Mouse (Mus musculus): ENCODE data around the gene Chpf. TPM values are rescaled to one million over a fixed set of nuclear protein-coding genes. Genes with fewer than 3 reads are reported as not detected.

The Chpf gene
- total and polyA plus RNA-seq, 2 experiments from 2014 or later, result 19.3 to 47.7 TPM

GRCm38 (mm10) chr1:75494878-75495548 is 15.9 kb upstream of the Chpf start:
- DNase-seq (ENCODE audit: low spot score) (no peak), ATAC-seq (ENCODE audit: insufficient read depth, low read depth) (peak; percentile 36; the same call in 1 of the 2 replicates)
- no peaks in the 10 kb centered on the region for H3K27me3 ChIP-seq (ENCODE audit: control insufficient read depth, insufficient read depth, low read length)
- no peaks in the 10 kb centered on the region for H3K9me3 ChIP-seq (replicated peaks; ENCODE audit: control insufficient read depth, low read length)
- H3K4me1 ChIP-seq (ENCODE audit: control insufficient read depth, insufficient read depth), result no peaks in the 10 kb centered on the region
- peaks cover 90% of the 10 kb centered on the region for H3K36me3 ChIP-seq (replicated peaks; ENCODE audit: control insufficient read depth, insufficient read depth, low read length)
- H3K4me2 ChIP-seq (ENCODE audit: low read depth, low read length), result no peak overlapping the region
- 66% methylated on average over 12 of the region's 12 CpGs for WGBS
- no peak overlapping the region for H3K9ac ChIP-seq (replicated peaks; ENCODE audit: low read depth, low read length)
- TF ChIP-seq EP300 (IDR thresholded peaks at IDR 0.05; ENCODE audit: low read depth) (no peak), CTCF (IDR thresholded peaks at IDR 0.05; ENCODE audit: low read depth) (peak; percentile 65)
- H3K4me3 ChIP-seq (ENCODE audit: low read depth, low read length), result no peak overlapping the region
- no peak overlapping the region for H3K27ac ChIP-seq (ENCODE audit: low read depth)

- 66% methylated on average over 24 of the region's 24 CpGs for WGBS
- H3K9me3 ChIP-seq (replicated peaks; ENCODE audit: control insufficient read depth, low read length), result no peaks in the 10 kb centered on the region
- no peak for DNase-seq (ENCODE audit: low spot score)
- peaks cover 10% of the 10 kb centered on the region; the same call in 1 of the 2 replicates for H3K27me3 ChIP-seq (ENCODE audit: control insufficient read depth, insufficient read depth, low read length)
- H3K9ac ChIP-seq (replicated peaks; ENCODE audit: low read depth, low read length), result no peak overlapping the region
- ATAC-seq (ENCODE audit: insufficient read depth, low read depth), result no peak
- H3K4me3 ChIP-seq (ENCODE audit: low read depth, low read length), result no peak overlapping the region
- no peak for TF ChIP-seq CTCF (IDR thresholded peaks at IDR 0.05; ENCODE audit: low read depth)
- no peak for TF ChIP-seq EP300 (IDR thresholded peaks at IDR 0.05; ENCODE audit: low read depth)
- 0 out of 2 replicates have a peak, but pooled peaks cover 6% of the 10 kb centered on the region for H3K4me1 ChIP-seq (ENCODE audit: control insufficient read depth, insufficient read depth)
- H3K4me2 ChIP-seq (ENCODE audit: low read depth, low read length), result no peak overlapping the region
- H3K27ac ChIP-seq (ENCODE audit: low read depth), result no peak overlapping the region
- peaks cover 82% of the 10 kb centered on the region for H3K36me3 ChIP-seq (replicated peaks; ENCODE audit: control insufficient read depth, insufficient read depth, low read length)
Observed at GRCm38 (mm10) chr1:75492579-75493170, 13.6 kb upstream of the Chpf start.

DNA sequence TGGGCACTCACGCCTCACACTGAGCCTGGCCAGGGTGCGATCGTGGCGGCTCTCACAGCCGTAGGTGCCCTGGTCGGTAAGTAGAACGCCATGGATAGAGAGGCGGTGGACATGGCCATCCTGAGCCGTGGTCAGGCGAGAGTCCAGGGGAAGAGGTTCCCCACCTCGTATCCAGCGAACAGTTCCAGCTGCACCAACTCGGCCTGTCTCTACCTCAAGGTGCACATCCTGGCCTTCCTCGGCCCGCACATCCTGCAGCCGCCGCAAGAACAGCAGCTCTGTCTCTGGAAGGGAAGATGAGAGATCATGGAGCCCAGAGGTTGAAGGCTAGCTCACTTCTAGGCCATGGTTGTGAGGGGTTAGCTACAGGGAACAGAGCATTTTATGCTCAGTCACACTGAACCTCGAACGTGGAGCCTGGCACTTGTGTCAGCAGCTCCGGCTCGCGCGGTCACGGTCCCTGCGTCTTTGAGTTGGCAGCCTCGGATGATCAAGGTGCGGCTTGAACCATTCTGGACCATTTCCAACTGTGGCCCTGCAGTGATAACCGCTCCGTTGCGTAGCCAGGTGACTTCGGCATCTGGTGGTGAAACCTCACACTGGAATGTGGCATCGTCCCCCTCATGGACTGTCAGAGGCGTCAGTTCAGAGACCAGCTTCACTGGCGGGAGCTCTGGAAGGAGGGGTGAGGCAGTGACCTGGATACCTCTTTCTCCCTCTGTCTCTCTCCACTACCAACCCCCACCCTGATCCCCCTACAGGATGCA is 11.9 kb upstream of the Chpf start:
- no peak for DNase-seq (ENCODE audit: low spot score)
- no peak overlapping the region for H3K9ac ChIP-seq (replicated peaks; ENCODE audit: low read depth, low read length)
- no peak for TF ChIP-seq EP300 (IDR thresholded peaks at IDR 0.05; ENCODE audit: low read depth)
- TF ChIP-seq CTCF (IDR thresholded peaks at IDR 0.05; ENCODE audit: low read depth), result no peak
- ATAC-seq (ENCODE audit: insufficient read depth, low read depth), result no peak
- H3K27me3 ChIP-seq (ENCODE audit: control insufficient read depth, insufficient read depth, low read length), result peaks cover 23% of the 10 kb centered on the region
- H3K36me3 ChIP-seq (replicated peaks; ENCODE audit: control insufficient read depth, insufficient read depth, low read length), result peaks cover 76% of the 10 kb centered on the region
- no peak overlapping the region for H3K4me2 ChIP-seq (ENCODE audit: low read depth, low read length)
- no peak overlapping the region for H3K27ac ChIP-seq (ENCODE audit: low read depth)
- 0 out of 2 replicates have a peak, but pooled peaks cover 6% of the 10 kb centered on the region for H3K4me1 ChIP-seq (ENCODE audit: control insufficient read depth, insufficient read depth)
- no peaks in the 10 kb centered on the region for H3K9me3 ChIP-seq (replicated peaks; ENCODE audit: control insufficient read depth, low read length)
- no peak overlapping the region for H3K4me3 ChIP-seq (ENCODE audit: low read depth, low read length)
- WGBS, result 85% methylated on average over 34 of the region's 34 CpGs

DNA sequence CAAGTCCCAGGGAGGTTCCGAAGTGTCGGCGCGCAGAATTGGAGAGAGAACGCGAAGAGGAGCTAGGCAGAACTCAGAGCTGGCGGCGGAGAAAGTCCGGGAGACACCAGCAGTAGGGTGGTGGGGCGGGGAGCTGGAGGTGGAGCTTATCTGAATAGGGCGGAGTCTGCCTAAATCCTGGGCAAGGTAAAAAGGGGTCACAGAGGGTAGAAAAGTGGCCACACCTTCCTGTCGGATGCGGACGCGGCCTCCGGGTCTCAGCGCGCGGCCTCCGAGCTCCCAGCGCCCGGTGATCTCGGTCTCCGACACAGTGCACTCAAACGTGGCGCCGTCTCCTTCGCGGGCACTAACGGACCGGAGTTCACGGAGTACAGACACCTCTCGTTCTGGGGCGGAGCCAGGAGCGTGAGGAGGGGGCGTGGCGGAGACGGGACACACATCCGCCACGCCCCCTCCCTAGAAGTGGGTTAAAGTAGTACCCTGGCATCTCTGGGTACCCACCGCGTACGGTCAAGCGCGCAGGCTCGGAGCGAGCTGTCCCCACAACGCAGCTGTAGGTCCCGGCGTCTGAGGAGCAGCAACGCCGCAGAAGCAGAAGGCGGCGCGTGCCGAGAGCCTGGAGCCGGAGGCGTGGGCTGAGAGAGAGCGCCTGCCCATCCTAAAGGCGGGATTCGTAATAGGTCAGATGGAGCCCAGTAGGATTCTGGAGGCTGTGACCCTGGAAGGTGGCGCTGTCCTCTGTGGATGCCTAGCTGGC is 8.5 kb upstream of the Chpf start:
- TF ChIP-seq EP300 (IDR thresholded peaks at IDR 0.05; ENCODE audit: low read depth) (no peak), CTCF (IDR thresholded peaks at IDR 0.05; ENCODE audit: low read depth) (no peak)
- DNase-seq (ENCODE audit: low spot score), result peak; percentile 34
- H3K36me3 ChIP-seq (replicated peaks; ENCODE audit: control insufficient read depth, insufficient read depth, low read length), result peaks cover 59% of the 10 kb centered on the region
- H3K4me3 ChIP-seq (ENCODE audit: low read depth, low read length), result peak overlapping the region; percentile 40
- no peak overlapping the region for H3K9ac ChIP-seq (replicated peaks; ENCODE audit: low read depth, low read length)
- H3K27ac ChIP-seq (ENCODE audit: low read depth), result no peak overlapping the region
- 15% methylated on average over 62 of the region's 62 CpGs for WGBS
- no peaks in the 10 kb centered on the region for H3K9me3 ChIP-seq (replicated peaks; ENCODE audit: control insufficient read depth, low read length)
- H3K27me3 ChIP-seq (ENCODE audit: control insufficient read depth, insufficient read depth, low read length), result peaks cover 44% of the 10 kb centered on the region
- 0 out of 2 replicates have a peak, but pooled peaks cover 6% of the 10 kb centered on the region for H3K4me1 ChIP-seq (ENCODE audit: control insufficient read depth, insufficient read depth)
- peak overlapping the region; percentile 59 for H3K4me2 ChIP-seq (ENCODE audit: low read depth, low read length)
- peak; percentile 45 for ATAC-seq (ENCODE audit: insufficient read depth, low read depth)

DNA sequence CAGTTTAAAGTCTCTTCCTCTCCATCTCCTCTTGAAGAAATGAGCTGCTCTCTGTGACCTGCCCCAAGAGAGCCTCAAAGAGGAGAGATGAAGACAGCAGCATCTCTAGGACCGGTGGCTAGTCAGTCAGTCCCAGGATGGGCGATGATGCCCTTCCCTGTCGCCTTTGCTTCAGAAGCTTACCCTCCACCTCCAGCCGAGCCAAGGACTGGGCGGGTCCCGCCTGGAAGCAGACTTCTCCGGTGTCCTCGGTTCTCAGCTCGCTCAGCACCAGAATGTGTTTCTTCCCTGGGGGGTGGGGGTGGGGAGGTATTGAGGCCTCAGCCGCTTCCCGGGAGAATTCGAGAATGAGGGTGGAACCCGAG is 7.9 kb upstream of the Chpf start:
- no peak overlapping the region for H3K27ac ChIP-seq (ENCODE audit: low read depth)
- WGBS, result 40% methylated on average over 13 of the region's 13 CpGs
- DNase-seq (ENCODE audit: low spot score), result no peak
- no peak overlapping the region for H3K9ac ChIP-seq (replicated peaks; ENCODE audit: low read depth, low read length)
- H3K36me3 ChIP-seq (replicated peaks; ENCODE audit: control insufficient read depth, insufficient read depth, low read length), result peaks cover 53% of the 10 kb centered on the region
- H3K4me2 ChIP-seq (ENCODE audit: low read depth, low read length), result peak overlapping the region; percentile 59
- H3K4me3 ChIP-seq (ENCODE audit: low read depth, low read length), result peak overlapping the region; percentile 40
- TF ChIP-seq CTCF (IDR thresholded peaks at IDR 0.05; ENCODE audit: low read depth) (no peak), EP300 (IDR thresholded peaks at IDR 0.05; ENCODE audit: low read depth) (no peak)
- no peaks in the 10 kb centered on the region for H3K9me3 ChIP-seq (replicated peaks; ENCODE audit: control insufficient read depth, low read length)
- ATAC-seq (ENCODE audit: insufficient read depth, low read depth), result no peak
- H3K27me3 ChIP-seq (ENCODE audit: control insufficient read depth, insufficient read depth, low read length), result peaks cover 47% of the 10 kb centered on the region
- 0 out of 2 replicates have a peak, but pooled peaks cover 6% of the 10 kb centered on the region for H3K4me1 ChIP-seq (ENCODE audit: control insufficient read depth, insufficient read depth)
